Mouse (Mus musculus): Measurements from ENCODE around the gene Col9a3. TPM values are rescaled to one million over a fixed set of nuclear protein-coding genes. Genes with fewer than 3 reads are reported as not detected.

Gene Col9a3
- under 1 TPM in 1 of 4 experiments, not detected in 3; 0.11 TPM for total RNA-seq (2022)

GRCm38 (mm10) chr2:180597490-180597889 is at the start of gene Col9a3:
Col9a3 (plus strand) TSS chr2:180597790.
- DNase-seq (ENCODE audit: low spot score): no peak

- no peak for DNase-seq (ENCODE audit: low spot score)
Observed at GRCm38 (mm10) chr2:180552340-180552739, 45.2 kb upstream of the Col9a3 start.

- DNase-seq (ENCODE audit: low spot score): no peak
Observed at GRCm38 (mm10) chr2:180555219-180555618, 42.4 kb upstream of the Col9a3 start.

- no peak for DNase-seq (ENCODE audit: low spot score)
Observed at GRCm38 (mm10) chr2:180556470-180556869, 41.1 kb upstream of the Col9a3 start.

- DNase-seq (ENCODE audit: low spot score): no peak
Observed at GRCm38 (mm10) chr2:180560245-180560644, 37.3 kb upstream of the Col9a3 start.

- no peak for DNase-seq (ENCODE audit: low spot score)
Observed at GRCm38 (mm10) chr2:180562146-180562545, 35.4 kb upstream of the Col9a3 start.

GRCm38 (mm10) chr2:180563296-180563695 is 34.3 kb upstream of the Col9a3 start:
- DNase-seq (ENCODE audit: low spot score): no peak

GRCm38 (mm10) chr2:180563841-180564240 is 33.7 kb upstream of the Col9a3 start:
- DNase-seq (ENCODE audit: low spot score): no peak

GRCm38 (mm10) chr2:180566240-180566913 is 31.2 kb upstream of the Col9a3 start:
- DNase-seq (ENCODE audit: low spot score): peak; percentile 36

- DNase-seq (ENCODE audit: low spot score): peak; percentile 62
Observed at GRCm38 (mm10) chr2:180569028-180569643, 28.5 kb upstream of the Col9a3 start.

GRCm38 (mm10) chr2:180576482-180576881 is 21.1 kb upstream of the Col9a3 start:
- DNase-seq (ENCODE audit: low spot score): no peak

- DNase-seq (ENCODE audit: low spot score): peak; percentile 53
Observed at GRCm38 (mm10) chr2:180578686-180579085, 18.9 kb upstream of the Col9a3 start.

- peak; percentile 33 for DNase-seq (ENCODE audit: low spot score)
Observed at GRCm38 (mm10) chr2:180581002-180581401, 16.6 kb upstream of the Col9a3 start, which contains the start of gene Mrgbp. Mrgbp (plus strand) TSS chr2:180581304.

- peak; percentile 96 for DNase-seq (ENCODE audit: low spot score)
Observed at GRCm38 (mm10) chr2:180582481-180583153, 15.0 kb upstream of the Col9a3 start.

- DNase-seq (ENCODE audit: low spot score): no peak
Observed at GRCm38 (mm10) chr2:180583154-180583507, 14.5 kb upstream of the Col9a3 start.

- DNase-seq (ENCODE audit: low spot score): no peak
Observed at GRCm38 (mm10) chr2:180588736-180589122, 8.9 kb upstream of the Col9a3 start.

GRCm38 (mm10) chr2:180589123-180589831 is 8.3 kb upstream of the Col9a3 start, which contains the start of gene Ogfr:
Ogfr (plus strand) TSS chr2:180589245.
- DNase-seq (ENCODE audit: low spot score): peak; percentile 73

GRCm38 (mm10) chr2:180598157-180598705 is 641 bp downstream of the Col9a3 start:
- no peak for DNase-seq (ENCODE audit: low spot score)

GRCm38 (mm10) chr2:180600569-180601021 is 3.0 kb downstream of the Col9a3 start:
- no peak for DNase-seq (ENCODE audit: low spot score)

GRCm38 (mm10) chr2:180604781-180605180 is 7.2 kb downstream of the Col9a3 start:
- no peak for DNase-seq (ENCODE audit: low spot score)

- no peak for DNase-seq (ENCODE audit: low spot score)
Observed at GRCm38 (mm10) chr2:180610283-180610682, 12.7 kb downstream of the Col9a3 start.

- DNase-seq (ENCODE audit: low spot score): no peak
Observed at GRCm38 (mm10) chr2:180611882-180612281, 14.3 kb downstream of the Col9a3 start.
